Mouse (Mus musculus) kidney, adult 8-10 months (tissue): ENCODE measurements at regions not wholly inside any gene's neighbourhood (a gene's known extent, or its start where the extent isn't known, plus 50 kb on each side); places are given as distances from the start of the nearest gene placed in this dataset.
A peak's percentile ranks its signal among the peaks of the same experiment; 100 is the strongest.

Source experiments
- DNase-seq, 2 experiments: peaks; one replicate each; pipeline ENCODE4 v3.0.0; 2022

DNA sequence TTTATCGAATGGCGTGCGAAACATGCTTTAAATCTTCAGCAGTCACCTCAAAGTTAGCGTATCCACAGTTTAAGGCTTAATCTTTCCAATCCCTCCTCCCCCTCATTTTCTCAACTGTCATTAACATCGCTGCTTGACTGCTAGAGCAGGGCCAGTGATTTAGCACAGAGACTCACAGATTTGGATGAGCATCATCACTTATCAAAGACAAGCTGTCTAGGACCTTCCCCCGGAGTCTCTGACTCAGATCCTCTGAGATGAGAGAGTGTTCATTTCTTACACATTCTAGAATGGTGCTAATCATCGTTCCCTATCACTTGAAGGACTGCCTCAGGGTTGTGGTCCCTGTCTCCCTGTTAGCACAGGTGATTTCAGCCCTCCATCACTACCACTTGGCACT is 112.1 kb upstream of the Tmem132c start:
- DNase-seq: no peak

DNA sequence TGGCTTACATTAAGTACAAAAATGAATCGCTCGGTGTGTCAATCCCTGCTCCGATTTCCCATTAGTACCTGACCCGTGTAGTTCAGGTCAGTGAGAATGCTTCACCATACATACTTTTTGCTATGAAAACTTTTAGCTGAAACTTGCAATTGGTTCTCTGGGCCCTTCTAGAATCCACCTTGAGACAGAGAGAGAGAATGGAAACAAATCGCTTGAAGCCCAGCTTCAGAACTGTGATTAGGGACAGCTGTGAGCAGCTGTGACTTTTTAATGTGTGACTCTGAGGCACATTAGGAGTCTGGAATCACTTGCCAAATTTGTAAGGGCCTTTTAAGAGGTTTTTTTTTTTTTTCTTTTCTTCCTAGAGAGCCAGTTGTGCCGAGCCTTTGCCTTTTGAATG is 107.2 kb upstream of the Tmem132c start:
- DNase-seq: no peak

DNA sequence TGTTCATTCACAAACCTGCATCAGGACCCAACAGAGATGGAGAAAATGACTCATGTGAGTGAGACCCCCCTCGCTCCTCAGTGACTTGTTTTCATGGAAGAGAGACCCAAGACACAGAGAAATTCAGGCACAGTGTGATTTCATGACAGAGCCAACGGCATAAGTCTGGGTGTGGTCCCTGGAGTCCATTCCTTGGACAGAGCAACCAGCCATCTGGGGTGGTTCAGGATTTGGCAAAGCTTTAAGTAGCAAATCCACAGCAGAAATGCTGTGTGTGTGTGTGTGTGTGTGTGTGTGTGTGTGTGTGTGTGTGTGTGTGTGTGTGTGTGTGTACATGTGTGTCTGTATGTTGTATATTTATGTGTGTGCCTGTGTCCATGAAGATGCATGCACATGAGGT is 101.0 kb upstream of the Tmem132c start:
- DNase-seq: no peak

DNA sequence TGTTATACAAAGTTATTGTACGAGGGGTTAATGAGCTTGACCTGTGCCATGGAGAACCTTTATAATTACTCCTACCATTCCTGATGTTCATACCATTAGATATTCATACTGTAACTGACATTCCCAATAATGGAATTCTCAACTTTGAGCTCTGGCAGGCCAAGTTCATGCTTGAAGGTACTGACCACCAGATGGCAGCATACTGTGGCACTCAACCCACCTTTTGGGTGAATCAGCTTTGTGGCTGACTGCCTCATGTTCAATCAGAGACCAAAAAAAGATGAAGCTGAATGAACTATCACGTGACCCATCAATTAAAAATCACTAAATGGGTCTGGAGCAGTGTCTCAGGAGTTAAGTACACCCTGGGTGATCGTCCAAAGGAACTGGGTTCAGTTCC is 81.3 kb upstream of the Tmem132c start:
- DNase-seq: peak; percentile 2 to 11

DNA sequence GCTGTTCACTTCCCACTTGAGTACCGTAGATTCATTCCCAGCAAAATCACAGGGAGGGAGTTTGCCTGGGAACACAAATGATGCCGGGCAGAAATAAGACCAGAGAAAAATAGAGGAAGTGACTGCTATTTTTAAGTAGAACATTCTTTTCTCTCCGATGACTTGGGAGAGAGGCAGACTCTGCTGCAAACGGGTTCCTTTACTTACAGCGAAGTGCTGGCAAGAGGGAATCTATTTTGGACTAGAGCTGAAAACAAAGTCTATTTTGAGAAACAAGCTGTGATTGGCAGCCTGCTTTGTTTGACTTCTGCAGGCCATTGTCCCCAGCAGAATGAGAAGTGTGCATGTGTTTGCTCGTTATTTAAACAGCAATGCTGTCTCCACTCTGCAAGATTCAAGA is 78.2 kb upstream of the Tmem132c start:
- no peak for DNase-seq

DNA sequence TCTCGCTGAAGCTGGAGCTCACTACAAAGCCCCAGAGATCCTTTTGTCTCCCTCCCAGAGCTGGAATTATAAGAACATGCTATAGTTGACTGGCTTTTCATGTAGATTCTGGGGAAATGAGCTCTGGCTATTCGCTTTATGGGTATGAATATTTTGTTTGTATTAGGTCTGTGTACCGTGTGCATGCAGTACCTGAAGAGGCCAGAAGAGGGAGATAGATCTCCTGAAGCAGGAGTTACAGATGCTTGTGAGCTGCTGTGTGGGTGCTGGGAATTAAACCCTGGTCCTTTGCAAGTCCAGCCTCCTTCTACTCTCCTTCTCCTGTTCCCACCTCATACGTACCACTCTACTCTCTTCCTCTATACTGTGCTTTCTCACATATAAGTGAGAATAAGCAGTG is 52.6 kb upstream of the Tmem132c start:
- no peak for DNase-seq
